In the genomic region with DNA sequence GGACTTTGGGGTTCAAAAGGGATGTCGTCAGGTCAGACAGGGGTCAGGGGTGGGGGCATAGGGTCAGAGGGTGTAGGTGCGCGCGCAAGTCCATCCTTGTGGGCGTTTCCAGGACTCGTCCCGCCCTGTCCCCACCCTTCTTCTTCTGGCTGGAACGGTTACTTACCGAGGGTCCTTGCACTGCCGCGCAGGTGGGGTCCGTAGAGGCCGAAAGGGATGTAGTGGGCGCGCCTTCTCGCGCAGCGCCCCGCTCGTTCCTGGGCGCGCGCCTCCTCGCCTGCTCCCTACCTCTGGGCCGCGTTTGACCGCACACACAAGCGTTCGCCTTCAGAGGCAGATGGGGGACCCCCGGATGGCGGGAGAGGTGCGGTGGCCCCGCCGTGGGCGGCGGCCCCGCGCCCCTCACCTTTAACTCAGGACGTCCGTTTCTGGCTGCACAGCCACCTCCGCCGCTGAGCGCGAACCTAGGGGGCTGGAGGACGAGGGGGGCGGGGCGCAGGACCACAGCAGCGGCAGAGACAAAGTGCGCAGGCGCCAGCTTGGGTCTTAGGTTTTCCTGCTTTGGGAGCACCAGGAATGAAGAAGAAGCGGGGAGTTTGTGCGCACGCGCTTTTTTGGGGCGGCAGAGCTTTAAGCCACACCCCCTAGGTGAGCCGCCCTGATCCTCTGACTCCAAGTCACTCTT, we compare ENCODE assay signal across 8 mouse cellular contexts. TPM values are rescaled to one million over a fixed set of nuclear protein-coding genes. Genes with fewer than 3 reads are reported as not detected.
DNase-seq lines count a peak whose midpoint lies in the region; ATAC-seq and TF ChIP-seq lines count a peak whose summit lies in the region.

A gene (minus strand): TSS at position 474 of the 685 bp plus-strand sequence.

- peak; percentile 81 for ATAC-seq in embryonic facial prominence, embryonic 12.5 days (ENCODE audit: insufficient number of reproducible peaks, insufficient read depth, low FRiP score, low TSS enrichment)
- ATAC-seq in heart, embryonic 15.5 days (replicated peaks; ENCODE audit: insufficient number of reproducible peaks, insufficient read depth, low FRiP score, low read depth): peak; percentile 69
- ATAC-seq in liver, postnatal 0 days: no peak

- peak within 1 kb of the TSS; percentile 74 for H3K9ac ChIP-seq in embryonic facial prominence, embryonic 12.5 days
- peak within 1 kb of the TSS; percentile 60 for H3K9ac ChIP-seq in heart, embryonic 15.5 days
- H3K9ac ChIP-seq in liver, postnatal 0 days (replicated peaks): peak within 1 kb of the TSS; percentile 50

- 12% methylated on average over 40 of the region's 56 CpGs for WGBS in embryonic facial prominence, embryonic 12.5 days
- WGBS in heart, embryonic 15.5 days: 6% methylated on average over 50 of the region's 56 CpGs
- 11% methylated on average over 36 of the region's 56 CpGs for WGBS in liver, postnatal 0 days (ENCODE audit: insufficient replicate concordance)

- TF ChIP-seq EP300 in liver, postnatal 0 days (IDR thresholded peaks at IDR 0.05; ENCODE audit: low read depth): no peak

- DNase-seq in ES-CJ7 (ENCODE audit: low read depth, low spot score): peak; percentile 92
- peak; percentile 74 for DNase-seq in adrenal gland, postnatal 10 days
- peak; percentile 79 to 87 for DNase-seq in kidney, postnatal 36 days
- peak; percentile 44 for DNase-seq in liver, postnatal 0 days
- peak; percentile 52 for DNase-seq in ovary, postnatal 14 days (ENCODE audit: low spot score)
- no peak for DNase-seq in c-Kit-positive CD71-positive TER-119-positive erythroid progenitor cells, embryonic 14.5 days (ENCODE audit: low spot score)

- no peaks in the 10 kb centered on the region for H3K9me3 ChIP-seq in embryonic facial prominence, embryonic 12.5 days
- no peaks in the 10 kb centered on the region for H3K9me3 ChIP-seq in heart, embryonic 15.5 days (replicated peaks)
- H3K9me3 ChIP-seq in liver, postnatal 0 days (ENCODE audit: low read length): no peaks in the 10 kb centered on the region

- TF ChIP-seq CTCF in liver, postnatal 0 days (IDR thresholded peaks at IDR 0.05; ENCODE audit: low read depth): no peak

- 0 out of 2 replicates have a peak, but pooled peaks cover 6% of the 10 kb centered on the region for H3K4me1 ChIP-seq in embryonic facial prominence, embryonic 12.5 days
- no peaks in the 10 kb centered on the region for H3K4me1 ChIP-seq in heart, embryonic 15.5 days (replicated peaks)
- H3K4me1 ChIP-seq in liver, postnatal 0 days (ENCODE audit: insufficient read depth): no peaks in the 10 kb centered on the region

- no peaks in the 10 kb centered on the region for H3K36me3 ChIP-seq in embryonic facial prominence, embryonic 12.5 days
- H3K36me3 ChIP-seq in heart, embryonic 15.5 days: no peaks in the 10 kb centered on the region
- H3K36me3 ChIP-seq in liver, postnatal 0 days (replicated peaks; ENCODE audit: insufficient read depth, low read length): no peaks in the 10 kb centered on the region

- H3K27ac ChIP-seq in embryonic facial prominence, embryonic 12.5 days: no peak within 1 kb of the TSS
- H3K27ac ChIP-seq in heart, embryonic 15.5 days: no peak within 1 kb of the TSS
- no peak within 1 kb of the TSS for H3K27ac ChIP-seq in liver, postnatal 0 days (ENCODE audit: low read depth)

- no peaks in the 10 kb centered on the region for H3K27me3 ChIP-seq in embryonic facial prominence, embryonic 12.5 days
- H3K27me3 ChIP-seq in heart, embryonic 15.5 days: no peaks in the 10 kb centered on the region
- H3K27me3 ChIP-seq in liver, postnatal 0 days (ENCODE audit: insufficient read depth, low read length): no peaks in the 10 kb centered on the region; the same call in 1 of the 2 replicates

- H3K4me2 ChIP-seq in embryonic facial prominence, embryonic 12.5 days (replicated peaks): peak within 1 kb of the TSS; percentile 53
- peak within 1 kb of the TSS; percentile 69 for H3K4me2 ChIP-seq in heart, embryonic 15.5 days
- H3K4me2 ChIP-seq in liver, postnatal 0 days (ENCODE audit: low read depth, low read length): peak within 1 kb of the TSS; percentile 83

- peak within 1 kb of the TSS; percentile 62 for H3K4me3 ChIP-seq in embryonic facial prominence, embryonic 12.5 days
- H3K4me3 ChIP-seq in heart, embryonic 15.5 days: peak within 1 kb of the TSS; percentile 72
- peak within 1 kb of the TSS; percentile 57 for H3K4me3 ChIP-seq in liver, postnatal 0 days (ENCODE audit: low read depth, low read length)

RNA-seq across cellular contexts. Expression of the gene that starts here (rescaled TPM):
- total RNA-seq in adrenal gland, postnatal 10 days (2021): 1 to 10 TPM; 5.2 to 6.9 TPM
- polyA plus RNA-seq in embryonic facial prominence, embryonic 12.5 days (2016; fragmentation: Nextera tagmentation; extraction: Ambion mirVana): 18.9 and 27.5 TPM in 2 replicates
- 4.1 and 8.7 TPM in 2 replicates for polyA plus RNA-seq in heart, embryonic 15.5 days (2015; fragmentation: Nextera tagmentation; extraction: Ambion mirVana)
- 2.0 and 3.4 TPM in 2 replicates for polyA plus RNA-seq in liver, postnatal 0 days (2015; fragmentation: Nextera tagmentation; extraction: Ambion mirVana)
